Mouse (Mus musculus): Measurements from ENCODE around the gene Gsg1. TPM values are rescaled to one million over a fixed set of nuclear protein-coding genes. Genes with fewer than 3 reads are reported as not detected.

Gene Gsg1
- polyA plus RNA-seq, 1 experiment from 2014 or later, result 0.74 TPM

DNA sequence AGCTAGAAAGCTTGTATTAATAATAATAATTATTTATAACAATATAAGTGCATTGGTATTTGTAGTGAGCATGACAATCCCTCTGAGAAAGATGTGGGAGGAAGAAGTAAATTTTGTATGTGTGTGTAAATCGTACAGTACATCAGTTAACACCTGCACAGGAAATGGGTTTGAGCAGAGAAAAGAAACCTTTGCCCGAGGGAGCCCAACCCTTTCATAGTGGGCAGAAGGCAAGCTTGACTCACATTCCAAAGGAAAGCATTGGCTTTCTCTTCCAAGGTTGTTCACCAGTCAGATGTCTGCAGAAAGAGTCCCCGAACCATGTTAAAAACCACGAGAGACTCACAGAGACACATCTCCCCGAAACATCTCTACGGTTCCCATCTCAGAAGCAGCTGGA is 18.9 kb upstream of the Gsg1 start:
- no peak for ATAC-seq (ENCODE audit: insufficient number of reproducible peaks, insufficient read depth, low FRiP score, low read depth)
- Histone ChIP-seq H3K4me3 (ENCODE audit: control insufficient read depth in 1 of 2, insufficient read depth in 1 of 2, low read depth in 1 of 2, low read length in 2 of 2) (no peak overlapping the region), H3K9ac (ENCODE audit: low read length) (no peak overlapping the region), H3K4me1 (ENCODE audit: control insufficient read depth in 2 of 2, insufficient read depth in 2 of 2, low read length in 2 of 2) (peaks cover 5 to 6% of the 10 kb centered on the region in 2 experiments; a peak in 2 of 4 replicates), H3K4me2 (ENCODE audit: low read length) (no peak overlapping the region), H3K9me3 (ENCODE audit: control insufficient read depth, low read length) (no peaks in the 10 kb centered on the region), H3K27me3 (ENCODE audit: control insufficient read depth, insufficient read depth, low read length) (no peaks in the 10 kb centered on the region), H3K27ac (replicated peaks in 1 of 2; ENCODE audit: control insufficient read depth in 1 of 2, insufficient read depth in 1 of 2, low read depth in 2 of 2, low read length in 2 of 2) (no peak overlapping the region), H3K36me3 (ENCODE audit: control insufficient read depth, insufficient read depth, low read length) (no peaks in the 10 kb centered on the region)
- WGBS, result 87% methylated on average over 6 of the region's 6 CpGs

DNA sequence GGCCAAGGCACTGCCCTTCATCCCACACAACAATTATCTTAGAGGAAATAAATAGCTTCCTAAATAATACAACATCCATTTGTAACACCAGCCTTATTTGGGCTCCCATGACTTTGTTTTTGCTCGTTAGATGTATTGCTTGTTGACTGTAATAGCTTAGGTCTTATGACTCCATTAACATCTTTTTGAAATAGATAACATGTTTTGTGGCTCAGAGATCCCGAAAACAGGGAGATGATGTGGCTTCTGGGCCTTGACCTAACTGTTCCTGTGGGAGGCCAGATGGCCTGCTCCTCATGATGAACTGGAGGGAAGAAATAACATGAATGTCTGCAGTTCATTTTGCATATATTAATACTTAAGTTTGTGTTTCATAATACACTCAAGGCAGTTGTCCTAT is 17.6 kb upstream of the Gsg1 start:
- Histone ChIP-seq H3K9me3 (ENCODE audit: control insufficient read depth, low read length) (no peaks in the 10 kb centered on the region), H3K9ac (ENCODE audit: low read length) (no peak overlapping the region), H3K27me3 (ENCODE audit: control insufficient read depth, insufficient read depth, low read length) (no peaks in the 10 kb centered on the region), H3K36me3 (ENCODE audit: control insufficient read depth, insufficient read depth, low read length) (no peaks in the 10 kb centered on the region), H3K4me3 (ENCODE audit: control insufficient read depth in 1 of 2, insufficient read depth in 1 of 2, low read depth in 1 of 2, low read length in 2 of 2) (no peak overlapping the region), H3K27ac (replicated peaks in 1 of 2; ENCODE audit: control insufficient read depth in 1 of 2, insufficient read depth in 1 of 2, low read depth in 2 of 2, low read length in 2 of 2) (no peak overlapping the region), H3K4me1 (ENCODE audit: control insufficient read depth in 2 of 2, insufficient read depth in 2 of 2, low read length in 2 of 2) (peaks cover 5 to 6% of the 10 kb centered on the region in 2 experiments; a peak in 2 of 4 replicates), H3K4me2 (ENCODE audit: low read length) (no peak overlapping the region)
- ATAC-seq (ENCODE audit: insufficient number of reproducible peaks, insufficient read depth, low FRiP score, low read depth), result no peak
- 71% methylated on average over 2 of the region's 2 CpGs for WGBS

DNA sequence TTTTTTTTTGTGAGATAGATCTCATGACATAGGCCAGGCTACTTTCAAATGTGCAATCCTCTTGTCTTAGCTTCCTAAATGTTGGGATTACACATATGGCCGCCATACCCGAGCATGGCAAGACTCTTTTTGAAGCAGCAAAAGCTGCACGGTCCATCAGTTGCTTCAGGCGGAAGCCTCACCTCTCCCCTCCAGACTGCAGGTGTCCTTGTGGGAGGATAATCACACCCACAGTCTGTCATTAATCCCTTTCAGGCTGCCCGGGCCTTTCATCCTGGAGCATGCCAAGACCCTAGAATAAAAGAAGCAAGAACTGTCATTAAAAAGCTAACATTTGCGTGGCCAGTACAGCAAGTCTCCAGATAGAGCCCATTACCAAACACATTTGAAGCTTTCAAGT is 15.5 kb upstream of the Gsg1 start:
- Histone ChIP-seq H3K4me1 (ENCODE audit: control insufficient read depth in 2 of 2, insufficient read depth in 2 of 2, low read length in 2 of 2) (peaks cover 5 to 6% of the 10 kb centered on the region in 2 experiments; a peak in 2 of 4 replicates), H3K4me2 (ENCODE audit: low read length) (no peak overlapping the region), H3K9me3 (ENCODE audit: control insufficient read depth, low read length) (no peaks in the 10 kb centered on the region), H3K27ac (replicated peaks in 1 of 2; ENCODE audit: control insufficient read depth in 1 of 2, insufficient read depth in 1 of 2, low read depth in 2 of 2, low read length in 2 of 2) (no peak overlapping the region), H3K27me3 (ENCODE audit: control insufficient read depth, insufficient read depth, low read length) (no peaks in the 10 kb centered on the region), H3K36me3 (ENCODE audit: control insufficient read depth, insufficient read depth, low read length) (no peaks in the 10 kb centered on the region), H3K9ac (ENCODE audit: low read length) (no peak overlapping the region), H3K4me3 (ENCODE audit: control insufficient read depth in 1 of 2, insufficient read depth in 1 of 2, low read depth in 1 of 2, low read length in 2 of 2) (no peak overlapping the region)
- no peak for ATAC-seq (ENCODE audit: insufficient number of reproducible peaks, insufficient read depth, low FRiP score, low read depth)
- WGBS, result 75% methylated on average over 6 of the region's 6 CpGs

DNA sequence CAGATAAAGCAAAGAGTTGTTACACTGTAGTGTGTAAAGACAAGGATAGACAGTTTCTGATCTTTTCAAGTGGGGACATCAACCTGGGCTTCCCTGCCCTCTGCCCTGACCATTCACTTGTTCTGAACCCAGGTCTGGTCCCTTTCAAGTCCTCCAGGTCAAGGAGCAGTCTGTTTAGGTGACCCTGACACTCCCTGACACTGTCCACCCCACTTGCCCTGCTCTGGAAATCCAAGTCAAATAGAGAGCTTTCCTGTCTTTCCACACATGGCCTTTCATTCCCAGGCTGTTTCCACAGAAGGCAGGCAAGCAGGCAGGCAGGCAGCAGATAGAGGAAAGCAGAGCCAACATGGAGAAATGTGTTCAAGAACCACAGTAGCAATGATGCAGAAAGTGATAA is 14.2 kb upstream of the Gsg1 start:
- ATAC-seq (ENCODE audit: insufficient number of reproducible peaks, insufficient read depth, low FRiP score, low read depth), result peak; percentile 50; the same call in 1 of the 2 replicates
- Histone ChIP-seq H3K27me3 (ENCODE audit: control insufficient read depth, insufficient read depth, low read length) (no peaks in the 10 kb centered on the region), H3K9me3 (ENCODE audit: control insufficient read depth, low read length) (0 out of 2 replicates have a peak, but pooled peaks cover 5% of the 10 kb centered on the region), H3K36me3 (ENCODE audit: control insufficient read depth, insufficient read depth, low read length) (no peaks in the 10 kb centered on the region), H3K9ac (ENCODE audit: low read length) (no peak overlapping the region), H3K4me1 (ENCODE audit: control insufficient read depth in 2 of 2, insufficient read depth in 2 of 2, low read length in 2 of 2) (peaks cover 4 to 5% of the 10 kb centered on the region in 2 experiments; a peak in 2 of 4 replicates), H3K27ac (replicated peaks in 1 of 2; ENCODE audit: control insufficient read depth in 1 of 2, insufficient read depth in 1 of 2, low read depth in 2 of 2, low read length in 2 of 2) (peak overlapping the region in 1 of 2 experiments; percentile 20; a peak in 1 of 4 replicates), H3K4me2 (ENCODE audit: low read length) (no peak overlapping the region), H3K4me3 (ENCODE audit: control insufficient read depth in 1 of 2, insufficient read depth in 1 of 2, low read depth in 1 of 2, low read length in 2 of 2) (no peak overlapping the region)

DNA sequence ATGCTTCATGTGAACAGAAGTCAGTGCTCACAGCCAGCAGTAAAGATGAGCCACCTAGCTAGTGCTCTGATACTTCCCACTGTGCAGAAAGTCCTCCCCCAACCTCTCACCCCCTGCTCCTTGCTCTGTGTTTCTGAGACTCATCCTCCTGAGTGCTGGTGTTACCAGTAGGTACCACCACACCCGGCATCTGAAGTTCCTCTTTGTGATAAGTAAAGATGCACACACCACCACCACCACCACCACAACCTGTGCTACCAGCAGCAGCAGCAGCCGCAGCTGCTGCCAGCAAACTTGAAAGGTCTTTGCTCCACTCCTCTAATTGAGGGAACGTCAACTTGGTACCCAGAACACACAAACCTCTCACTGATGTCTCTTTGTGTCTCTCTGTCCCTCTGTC is 13.1 kb upstream of the Gsg1 start:
- H3K27me3 ChIP-seq (ENCODE audit: control insufficient read depth, insufficient read depth, low read length), result no peaks in the 10 kb centered on the region
- no peak overlapping the region for H3K27ac ChIP-seq (replicated peaks in 1 of 2; ENCODE audit: control insufficient read depth in 1 of 2, insufficient read depth in 1 of 2, low read depth in 2 of 2, low read length in 2 of 2)
- H3K9ac ChIP-seq (ENCODE audit: low read length), result no peak overlapping the region
- 71% methylated on average over 3 of the region's 3 CpGs for WGBS
- peaks cover 4 to 5% of the 10 kb centered on the region in 2 experiments; a peak in 2 of 4 replicates for H3K4me1 ChIP-seq (ENCODE audit: control insufficient read depth in 2 of 2, insufficient read depth in 2 of 2, low read length in 2 of 2)
- H3K4me2 ChIP-seq (ENCODE audit: low read length), result no peak overlapping the region
- no peak for ATAC-seq (ENCODE audit: insufficient number of reproducible peaks, insufficient read depth, low FRiP score, low read depth)
- no peak overlapping the region for H3K4me3 ChIP-seq (ENCODE audit: control insufficient read depth in 1 of 2, insufficient read depth in 1 of 2, low read depth in 1 of 2, low read length in 2 of 2)
- no peaks in the 10 kb centered on the region for H3K36me3 ChIP-seq (ENCODE audit: control insufficient read depth, insufficient read depth, low read length)
- H3K9me3 ChIP-seq (ENCODE audit: control insufficient read depth, low read length), result 0 out of 2 replicates have a peak, but pooled peaks cover 5% of the 10 kb centered on the region

DNA sequence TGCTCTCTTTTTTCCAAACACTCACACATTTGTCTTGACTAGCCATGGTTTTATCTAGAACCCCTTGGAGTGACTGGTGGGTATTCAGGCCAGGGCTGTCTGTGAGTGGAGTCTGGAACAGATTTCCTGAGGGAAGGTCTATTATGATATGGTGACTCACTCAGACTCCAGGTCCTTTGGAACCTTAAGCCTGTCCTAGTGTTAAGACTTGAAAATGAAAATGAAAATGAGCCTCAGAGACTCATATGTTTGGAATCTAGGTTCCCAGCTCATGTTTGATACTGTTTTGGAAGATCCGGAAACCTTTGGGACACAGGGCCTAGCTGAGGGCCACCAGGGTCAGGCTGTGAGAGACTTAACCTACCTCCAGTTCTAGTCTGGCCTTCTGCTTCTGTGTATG is 11.9 kb upstream of the Gsg1 start:
- Histone ChIP-seq H3K4me3 (ENCODE audit: control insufficient read depth in 1 of 2, insufficient read depth in 1 of 2, low read depth in 1 of 2, low read length in 2 of 2) (no peak overlapping the region), H3K27me3 (ENCODE audit: control insufficient read depth, insufficient read depth, low read length) (no peaks in the 10 kb centered on the region), H3K9ac (ENCODE audit: low read length) (no peak overlapping the region), H3K36me3 (ENCODE audit: control insufficient read depth, insufficient read depth, low read length) (no peaks in the 10 kb centered on the region), H3K27ac (replicated peaks in 1 of 2; ENCODE audit: control insufficient read depth in 1 of 2, insufficient read depth in 1 of 2, low read depth in 2 of 2, low read length in 2 of 2) (no peak overlapping the region), H3K4me2 (ENCODE audit: low read length) (no peak overlapping the region), H3K9me3 (ENCODE audit: control insufficient read depth, low read length) (0 out of 2 replicates have a peak, but pooled peaks cover 5% of the 10 kb centered on the region), H3K4me1 (ENCODE audit: control insufficient read depth in 2 of 2, insufficient read depth in 2 of 2, low read length in 2 of 2) (no peaks in the 10 kb centered on the region; a peak in 1 of 4 replicates)
- 79% methylated on average over 1 of the region's 1 CpGs for WGBS
- ATAC-seq (ENCODE audit: insufficient number of reproducible peaks, insufficient read depth, low FRiP score, low read depth), result no peak

DNA sequence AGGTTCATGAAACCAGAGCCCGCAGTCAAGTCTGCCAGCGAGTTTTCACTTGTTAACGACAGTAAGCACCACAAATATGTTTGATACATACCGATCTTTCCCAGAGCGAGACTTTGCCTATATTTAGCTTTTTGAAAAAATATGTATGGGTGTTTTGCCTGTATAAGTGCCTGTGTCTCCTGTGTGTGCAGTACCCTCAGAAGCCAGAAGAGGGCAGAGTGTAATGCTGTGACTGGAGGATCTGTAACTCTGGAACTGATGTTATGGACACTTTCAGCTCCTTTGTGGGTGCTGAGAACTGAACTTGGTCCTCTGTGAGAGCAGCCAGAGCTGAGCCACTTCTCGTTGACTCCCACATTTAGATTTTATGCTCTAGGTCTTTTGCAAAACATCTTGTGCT is 10.0 kb upstream of the Gsg1 start:
- Histone ChIP-seq H3K9me3 (ENCODE audit: control insufficient read depth, low read length) (0 out of 2 replicates have a peak, but pooled peaks cover 5% of the 10 kb centered on the region), H3K4me3 (ENCODE audit: control insufficient read depth in 1 of 2, insufficient read depth in 1 of 2, low read depth in 1 of 2, low read length in 2 of 2) (no peak overlapping the region), H3K27ac (replicated peaks in 1 of 2; ENCODE audit: control insufficient read depth in 1 of 2, insufficient read depth in 1 of 2, low read depth in 2 of 2, low read length in 2 of 2) (no peak overlapping the region), H3K4me1 (ENCODE audit: control insufficient read depth in 2 of 2, insufficient read depth in 2 of 2, low read length in 2 of 2) (no peaks in the 10 kb centered on the region; a peak in 1 of 4 replicates), H3K9ac (ENCODE audit: low read length) (no peak overlapping the region), H3K4me2 (ENCODE audit: low read length) (no peak overlapping the region), H3K27me3 (ENCODE audit: control insufficient read depth, insufficient read depth, low read length) (no peaks in the 10 kb centered on the region), H3K36me3 (ENCODE audit: control insufficient read depth, insufficient read depth, low read length) (no peaks in the 10 kb centered on the region)
- 94% methylated on average over 6 of the region's 6 CpGs for WGBS
- no peak for ATAC-seq (ENCODE audit: insufficient number of reproducible peaks, insufficient read depth, low FRiP score, low read depth)

DNA sequence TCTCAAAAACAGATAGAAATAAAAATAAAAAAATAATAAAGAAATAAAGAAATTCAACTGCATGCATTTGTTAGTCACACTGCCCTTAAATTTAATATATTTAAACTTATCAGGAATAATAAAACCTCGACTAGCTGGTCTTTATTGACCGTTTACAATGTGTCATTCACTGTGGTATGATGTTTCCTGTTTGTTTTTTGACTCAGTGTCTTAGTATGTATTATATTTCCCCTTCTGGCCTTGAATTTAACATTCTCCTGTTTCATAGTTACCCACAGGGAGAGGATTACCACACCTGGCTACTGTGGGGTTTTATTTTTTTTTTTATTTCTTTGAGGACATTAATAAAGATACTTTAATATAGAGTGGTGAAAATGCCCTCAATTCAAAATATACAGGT is 8.4 kb upstream of the Gsg1 start:
- Histone ChIP-seq H3K36me3 (ENCODE audit: control insufficient read depth, insufficient read depth, low read length) (no peaks in the 10 kb centered on the region), H3K4me2 (ENCODE audit: low read length) (no peak overlapping the region), H3K27me3 (ENCODE audit: control insufficient read depth, insufficient read depth, low read length) (no peaks in the 10 kb centered on the region), H3K4me3 (ENCODE audit: control insufficient read depth in 1 of 2, insufficient read depth in 1 of 2, low read depth in 1 of 2, low read length in 2 of 2) (no peak overlapping the region), H3K9ac (ENCODE audit: low read length) (no peak overlapping the region), H3K9me3 (ENCODE audit: control insufficient read depth, low read length) (0 out of 2 replicates have a peak, but pooled peaks cover 5% of the 10 kb centered on the region), H3K4me1 (ENCODE audit: control insufficient read depth in 2 of 2, insufficient read depth in 2 of 2, low read length in 2 of 2) (no peaks in the 10 kb centered on the region), H3K27ac (replicated peaks in 1 of 2; ENCODE audit: control insufficient read depth in 1 of 2, insufficient read depth in 1 of 2, low read depth in 2 of 2, low read length in 2 of 2) (no peak overlapping the region)
- ATAC-seq (ENCODE audit: insufficient number of reproducible peaks, insufficient read depth, low FRiP score, low read depth), result no peak
- 64% methylated on average over 2 of the region's 2 CpGs for WGBS
